Mouse (Mus musculus) megakaryocyte-erythroid progenitor cell, adult 5-6 weeks (primary cell): ENCODE results near the gene Zfp385a. TPM values are rescaled to one million over a fixed set of nuclear protein-coding genes. Genes with fewer than 3 reads are reported as not detected.

Experiments used
- ATAC-seq: replicated peaks from 2 replicates; pipeline ENCODE4 v1.8.0; 2016; ENCODE audit warnings: mild to moderate bottlenecking, inconsistent platforms; ENCODE audit not compliant: severe bottlenecking, poor library complexity, low FRiP score, low TSS enrichment
- total RNA-seq, 2 experiments: library from RNA; stranded (forward) in 1 of 2; stranded (reverse) in 1 of 2; fragments of 200-1000, 215-1000 nt in 1 of 2; fragments of >200 nt in 1 of 2; fragmentation: Nextera tagmentation in 1 of 2; gene quantifications; 2 replicates each; pipeline ENCODE4 v1.2.3; 2014 to 2017

The Zfp385a gene
- total RNA-seq, 2 experiments from 2014 or later, result 2.1 to 23.4 TPM

GRCm38 (mm10) chr15:103315979-103316776 lies 23.7 kb downstream of the Zfp385a start:
- ATAC-seq, result no peak

DNA sequence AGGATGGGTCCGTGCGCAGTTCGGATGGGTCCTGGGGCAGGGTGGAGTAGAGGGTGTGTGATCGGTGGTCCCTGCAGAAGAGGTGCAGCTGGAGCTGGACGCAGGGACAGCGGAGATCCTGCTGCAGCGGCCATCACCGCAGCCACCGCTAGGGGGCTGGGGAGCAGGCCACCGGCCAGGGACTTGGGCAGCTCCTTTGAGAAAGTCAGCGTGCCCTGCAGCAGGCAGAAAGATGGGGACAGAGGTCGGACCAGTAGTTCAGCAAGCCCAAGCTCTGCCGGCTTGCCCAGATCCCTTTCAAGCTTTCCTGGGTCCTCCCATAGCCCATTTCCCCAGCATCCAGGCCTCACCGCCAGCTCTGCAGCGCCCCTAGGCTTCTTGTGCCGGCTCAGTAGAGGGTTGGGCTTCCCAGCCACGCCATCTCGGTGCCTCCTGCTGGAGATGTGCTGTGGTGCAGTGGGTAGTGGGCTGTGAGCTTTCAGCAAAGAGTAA lies 24.8 kb downstream of the Zfp385a start:
- peak; percentile 50 for ATAC-seq

DNA sequence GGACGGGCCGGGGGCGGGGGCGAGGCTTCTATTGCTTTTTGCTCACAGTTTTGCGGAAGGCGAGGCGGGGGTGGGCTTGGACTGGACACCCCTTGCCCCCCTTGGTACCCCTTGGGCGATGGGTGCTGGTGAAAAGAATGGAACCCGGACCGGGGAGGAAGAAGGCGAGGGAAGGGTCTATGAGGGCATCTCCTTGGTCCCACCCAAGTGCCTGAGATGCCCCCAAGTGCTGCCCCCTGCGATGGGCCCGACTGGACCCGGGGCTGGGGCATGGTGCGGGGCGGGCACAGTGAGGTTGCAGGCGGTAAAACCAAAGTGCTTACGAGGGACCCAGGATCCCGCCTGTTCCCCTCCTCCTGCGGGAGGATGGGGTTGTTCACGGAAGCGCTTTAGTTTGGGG lies 25.7 kb downstream of the Zfp385a start:
- no peak for ATAC-seq

DNA sequence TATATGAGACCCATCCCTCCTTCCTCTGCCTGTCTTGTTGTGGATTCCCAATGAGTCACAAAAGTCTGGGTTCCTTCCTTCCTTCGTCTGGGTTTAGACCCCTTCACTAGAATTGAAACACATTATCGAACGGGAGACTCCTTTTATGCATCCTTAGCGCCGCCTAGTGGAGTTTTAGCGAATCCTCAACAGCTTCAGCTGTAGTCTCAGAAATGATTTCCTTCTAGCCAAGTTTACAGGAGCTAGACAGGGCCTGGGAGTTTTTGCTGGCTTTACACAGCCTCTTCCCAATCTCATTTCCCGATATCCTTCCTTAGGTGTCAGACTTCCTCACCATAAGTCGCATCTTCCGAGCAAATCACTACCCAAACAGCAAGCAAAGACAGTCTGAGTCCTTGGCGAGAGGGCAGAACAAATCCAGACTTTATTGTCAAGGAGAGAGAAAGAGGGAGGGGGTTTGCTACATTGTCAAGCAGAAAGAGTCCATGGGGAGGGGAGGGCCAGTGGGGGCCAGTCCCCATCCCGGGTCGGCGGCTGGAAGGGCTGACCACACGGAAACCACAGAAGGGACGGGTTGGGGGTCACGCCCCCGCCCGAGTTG lies 26.3 kb downstream of the Zfp385a start:
- 0 out of 2 replicates have a peak, but pooled peaks have one; percentile 31 for ATAC-seq

DNA sequence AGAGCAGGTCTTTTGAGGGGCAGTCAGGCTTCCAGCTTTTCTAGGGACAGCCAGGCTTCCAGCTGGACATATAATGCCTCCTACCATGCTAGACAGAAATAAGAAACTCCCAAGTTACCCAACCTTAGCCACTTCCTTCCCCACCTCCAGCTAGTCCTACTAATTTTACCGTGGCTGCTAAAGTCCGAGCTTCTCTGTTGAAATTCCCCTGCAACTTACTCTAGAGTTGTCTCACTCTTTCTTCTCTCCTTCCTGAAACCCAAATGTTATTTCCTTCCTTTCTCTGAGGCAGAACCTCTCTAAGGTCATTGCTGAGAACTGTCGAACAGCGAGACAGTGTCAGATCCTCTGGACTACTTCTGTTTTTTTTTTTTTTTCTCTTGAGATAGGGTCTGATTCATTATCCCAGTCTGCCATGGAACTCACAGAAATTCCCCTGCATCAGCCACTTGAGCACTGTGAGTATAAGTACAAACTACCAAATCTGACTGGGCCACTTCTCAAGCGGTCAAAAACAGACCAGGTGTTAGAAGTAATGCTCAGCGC lies 29.5 kb downstream of the Zfp385a start, which contains the start of gene Gpr84:
Gpr84 (minus strand) TSS at position 248 of the 546 bp plus-strand sequence.
- no peak for ATAC-seq

- ATAC-seq, result no peak
Measured at GRCm38 (mm10) chr15:103308876-103309580, 30.9 kb downstream of the Zfp385a start.

DNA sequence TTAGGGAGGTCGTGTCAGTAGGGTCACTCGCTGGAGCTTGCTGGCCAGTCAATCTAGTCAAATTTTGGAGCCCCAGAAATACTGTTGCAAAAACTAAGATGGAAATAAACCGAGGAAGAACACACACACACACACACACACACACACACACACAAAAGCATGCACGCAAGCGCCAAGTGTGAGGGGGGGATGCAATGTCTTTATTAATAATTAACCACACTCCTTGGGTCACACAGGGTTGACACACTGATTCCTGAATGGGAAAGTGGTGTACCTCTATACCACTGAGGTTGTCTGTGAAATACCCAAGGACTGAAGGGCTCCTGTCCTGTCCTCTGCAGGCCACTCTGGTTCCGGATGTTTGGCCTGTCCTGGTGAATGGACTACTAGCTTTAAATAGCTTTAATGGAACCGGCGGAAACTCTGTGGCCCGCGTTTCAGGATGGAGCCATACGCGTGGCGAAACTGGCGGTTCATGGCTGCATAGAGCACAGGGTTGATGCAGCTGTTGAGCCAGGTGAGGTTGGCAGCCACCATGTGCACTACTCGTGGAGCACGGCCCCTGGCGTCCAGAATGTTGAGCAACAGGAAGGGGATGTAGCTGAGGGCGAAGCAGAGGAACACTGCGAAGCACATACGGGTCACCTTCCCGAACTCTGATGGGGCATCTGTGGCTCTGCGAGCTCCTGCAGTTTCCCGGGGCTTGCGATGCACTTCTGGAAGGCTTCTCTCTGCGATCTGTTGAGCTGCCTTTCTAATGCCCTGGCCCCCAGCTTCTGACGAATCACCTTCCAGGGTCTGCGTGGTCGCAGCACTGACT lies 31.6 kb downstream of the Zfp385a start:
- ATAC-seq, result no peak

- ATAC-seq, result peak; percentile 63
Measured at GRCm38 (mm10) chr15:103307125-103307524, 32.8 kb downstream of the Zfp385a start.

- no peak for ATAC-seq
Measured at GRCm38 (mm10) chr15:103305792-103306645, 33.9 kb downstream of the Zfp385a start.

DNA sequence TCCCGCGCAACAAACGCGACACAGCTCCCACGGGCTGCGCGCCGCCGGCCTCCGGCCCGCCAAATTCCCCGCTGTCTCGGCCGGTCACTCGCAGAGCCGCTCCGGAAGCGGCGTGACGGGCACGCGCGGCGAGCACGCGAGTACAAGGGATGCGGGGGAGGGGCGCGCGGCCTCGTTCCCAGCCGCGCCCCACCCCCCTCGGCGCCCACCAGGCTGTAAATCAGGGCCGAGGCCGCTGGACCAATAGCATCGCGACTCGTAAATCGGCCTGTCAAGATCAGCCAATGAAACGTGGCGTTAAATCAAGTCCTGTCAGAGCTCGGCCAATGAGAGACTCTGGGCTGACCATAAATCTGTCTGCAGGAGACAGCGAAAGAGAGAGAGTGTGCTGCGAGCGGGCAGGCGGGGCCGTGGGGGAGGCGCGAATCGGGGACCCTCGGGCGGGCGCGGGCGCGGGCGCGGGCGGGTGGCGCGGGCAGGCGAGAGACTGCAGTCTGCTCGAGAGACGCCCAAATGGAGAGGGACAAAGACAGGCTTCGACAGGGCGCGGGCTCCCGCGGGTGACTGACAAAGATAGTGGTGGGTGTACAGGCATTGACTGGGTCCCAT lies 34.7 kb downstream of the Zfp385a start:
- peak; percentile 78 for ATAC-seq

DNA sequence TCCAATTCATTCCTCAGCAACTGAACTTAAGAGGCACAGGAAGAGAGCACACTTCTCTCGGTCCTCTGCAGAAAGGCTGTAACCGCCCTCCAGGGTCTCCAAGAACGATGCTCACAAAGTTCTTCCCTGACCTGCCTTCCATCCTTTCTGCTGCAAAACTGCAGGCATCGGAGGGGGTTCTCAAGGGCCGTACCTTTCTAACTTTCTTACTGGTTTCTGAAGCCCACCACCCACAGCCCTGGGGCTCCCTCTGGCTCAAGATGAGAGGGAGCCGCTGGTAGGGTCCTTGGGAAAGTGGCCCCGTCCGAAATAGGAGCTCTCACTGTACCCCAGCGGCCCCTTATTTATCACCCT lies 35.3 kb downstream of the Zfp385a start:
- no peak for ATAC-seq

GRCm38 (mm10) chr15:103303916-103304615 lies 35.8 kb downstream of the Zfp385a start:
- ATAC-seq, result no peak

- no peak for ATAC-seq
Measured at GRCm38 (mm10) chr15:103302341-103303021, 37.4 kb downstream of the Zfp385a start.

GRCm38 (mm10) chr15:103301547-103302340 lies 38.1 kb downstream of the Zfp385a start:
- ATAC-seq, result no peak

- ATAC-seq, result no peak
Measured at GRCm38 (mm10) chr15:103301046-103301445, 38.8 kb downstream of the Zfp385a start.

DNA sequence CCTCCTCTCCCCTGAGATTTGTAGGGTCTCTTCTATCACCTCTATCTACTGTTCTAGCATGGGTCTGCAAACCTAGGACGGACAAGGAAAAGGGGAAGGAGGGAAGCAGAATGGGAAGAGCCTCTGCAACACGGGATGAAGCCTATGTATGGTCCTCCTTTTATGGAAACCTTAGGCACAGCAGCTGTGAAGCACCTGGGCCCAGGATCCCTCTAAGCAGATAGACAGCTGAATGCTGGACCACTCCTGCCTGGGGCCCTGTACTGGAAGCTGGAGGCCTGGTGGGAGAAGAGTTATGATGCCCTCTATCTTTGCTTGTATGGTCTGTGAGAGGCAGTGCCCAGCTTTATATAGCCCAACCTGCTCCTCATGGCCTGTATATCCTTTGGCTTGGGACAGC lies 39.3 kb downstream of the Zfp385a start:
- ATAC-seq, result no peak
